Mouse (Mus musculus) spleen, adult 2 months (tissue): Measurements from ENCODE around the gene Adra1d.

Experiments
- CTCF ChIP-seq: fragments of 200-500 bp; IDR thresholded peaks from 2 replicates; pipeline ENCODE4 v1.5.1; 2011; ENCODE audit warnings: mild to moderate bottlenecking, inconsistent platforms; ENCODE audit not compliant: insufficient read depth, insufficient read length, insufficient replicate concordance; ENCODE audit errors: extremely low read depth
- POLR2A ChIP-seq: fragments of 200-500 bp; IDR thresholded peaks from 2 replicates; pipeline ENCODE4 v1.6.1; 2011; ENCODE audit warnings: low read depth, low read length, inconsistent platforms

- TF ChIP-seq CTCF, result no peak
- no peak for TF ChIP-seq POLR2A
Measured at GRCm38 (mm10) chr2:131531271-131531670, 30.8 kb downstream of the Adra1d start.
